Mouse (Mus musculus): Measurements from ENCODE around the gene Ugt2b35.
"Not testable (repeated sequence)": the region's sequence is repeated elsewhere in the genome, so short reads cannot be mapped to it uniquely, and the experiment has no call there.

Gene Ugt2b35

GRCm38 (mm10) chr5:87000395-87001073 is at the start of gene Ugt2b35:
Gene Ugt2b35, plus strand, starts transcription at chr5:87000860.
- DNase-seq (ENCODE audit: low spot score) = no peak

GRCm38 (mm10) chr5:86960504-86960903 is 40.2 kb upstream of the Ugt2b35 start:
- DNase-seq (ENCODE audit: low spot score) = no peak

GRCm38 (mm10) chr5:86961587-86962358 is 38.9 kb upstream of the Ugt2b35 start:
- no peak for DNase-seq (ENCODE audit: low spot score)

- not testable (repeated sequence) for DNase-seq (ENCODE audit: low spot score)
Observed at GRCm38 (mm10) chr5:86962849-86963248, 37.8 kb upstream of the Ugt2b35 start.

GRCm38 (mm10) chr5:86967271-86967670 is 33.4 kb upstream of the Ugt2b35 start:
- DNase-seq (ENCODE audit: low spot score) = not testable (repeated sequence)

- DNase-seq (ENCODE audit: low spot score) = no peak
Observed at GRCm38 (mm10) chr5:87004735-87005134, 4.1 kb downstream of the Ugt2b35 start.

- no peak for DNase-seq (ENCODE audit: low spot score)
Observed at GRCm38 (mm10) chr5:87015477-87015876, 14.8 kb downstream of the Ugt2b35 start.

GRCm38 (mm10) chr5:87027359-87027758 is 26.7 kb downstream of the Ugt2b35 start:
- DNase-seq (ENCODE audit: low spot score) = no peak

GRCm38 (mm10) chr5:87030624-87031023 is 30.0 kb downstream of the Ugt2b35 start:
- DNase-seq (ENCODE audit: low spot score) = no peak
